Mouse (Mus musculus): ENCODE measurements at regions not wholly inside any gene's neighbourhood (a gene's known extent, or its start where the extent isn't known, plus 50 kb on each side); places are given as distances from the start of the nearest gene placed in this dataset.

GRCm38 (mm10) chr8:112128833-112129518, 114.1 kb upstream of the Gm6793 start:
- no peak for TF ChIP-seq POLR2A (IDR thresholded peaks at IDR 0.05; ENCODE audit: borderline replicate concordance, low read depth, low read length)
- TF ChIP-seq CTCF (IDR thresholded peaks at IDR 0.05; ENCODE audit: low read depth, low read length): no peak

All from bone marrow macrophage, adult 2 months (primary cell).